Mouse (Mus musculus) spleen, adult 2 months (tissue): Measurements from ENCODE around the gene 1700022I11Rik.
"Not testable (repeated sequence)": the region's sequence is repeated elsewhere in the genome, so short reads cannot be mapped to it uniquely, and the experiment has no call there.

Experiments used
- CTCF ChIP-seq: fragments of 200-500 bp; IDR thresholded peaks from 2 replicates; pipeline ENCODE4 v1.5.1; 2011; ENCODE audit warnings: mild to moderate bottlenecking, inconsistent platforms; ENCODE audit not compliant: insufficient read depth, insufficient read length, insufficient replicate concordance; ENCODE audit errors: extremely low read depth
- POLR2A ChIP-seq: fragments of 200-500 bp; IDR thresholded peaks from 2 replicates; pipeline ENCODE4 v1.6.1; 2011; ENCODE audit warnings: low read depth, low read length, inconsistent platforms

- not testable (repeated sequence) for TF ChIP-seq CTCF, POLR2A
Observed at GRCm38 (mm10) chr4:42980467-42980866, 11.1 kb downstream of the 1700022I11Rik start.
